Mouse (Mus musculus) neural tube, embryonic 15.5 days (tissue): ENCODE results near the gene Vmp1. TPM values are rescaled to one million over a fixed set of nuclear protein-coding genes. Genes with fewer than 3 reads are reported as not detected.

ENCODE experiments used
- ATAC-seq: fragments of 200-750 bp; cut with Nextera tagmentation; 2 replicates; pipeline ENCODE4 v1.8.0; 2017; ENCODE audit warnings: mild to moderate bottlenecking, moderate TSS enrichment, moderate library complexity; ENCODE audit not compliant: low FRiP score
- H3K27ac ChIP-seq: fragments of 300-500 bp; sonication (generic); replicated peaks from 2 replicates; pipeline ENCODE4 v1.5.1; 2015; ENCODE audit warnings: mild to moderate bottlenecking, inconsistent platforms
- H3K27me3 ChIP-seq: fragments of 300-500 bp; sonication (generic); replicated peaks from 2 replicates; pipeline ENCODE4 v1.6.1; 2015; ENCODE audit warnings: inconsistent platforms
- H3K36me3 ChIP-seq: fragments of 300-500 bp; sonication (generic); 2 replicates; pipeline ENCODE4 v1.6.1; 2015; ENCODE audit warnings: inconsistent platforms
- H3K4me1 ChIP-seq: fragments of 300-500 bp; sonication (generic); 2 replicates; pipeline ENCODE4 v1.6.1; 2015; ENCODE audit warnings: inconsistent platforms
- H3K4me2 ChIP-seq: fragments of 300-500 bp; sonication (generic); 2 replicates; pipeline ENCODE4 v1.6.1; 2015; ENCODE audit warnings: inconsistent platforms, mild to moderate bottlenecking, moderate library complexity
- H3K4me3 ChIP-seq: fragments of 300-500 bp; sonication (generic); replicated peaks from 2 replicates; pipeline ENCODE4 v1.5.1; 2015; ENCODE audit warnings: mild to moderate bottlenecking, inconsistent platforms
- H3K9ac ChIP-seq: fragments of 300-500 bp; sonication (generic); replicated peaks from 2 replicates; pipeline ENCODE4 v1.6.1; 2015; ENCODE audit warnings: mild to moderate bottlenecking, inconsistent platforms
- H3K9me3 ChIP-seq: fragments of 300-500 bp; sonication (generic); replicated peaks from 2 replicates; pipeline ENCODE4 v1.6.1; 2016; ENCODE audit warnings: inconsistent platforms
- WGBS: fragments of 180-500 bp; shearing (Covaris S2); methylation state at CpG from one replicate; pipeline ENCODE4 v1.1.7; 2015; ENCODE audit warnings: mixed read lengths; 5-methylcytosine and 5-hydroxymethylcytosine counted together
- polyA plus RNA-seq: library from polyadenylated mRNA; unstranded; fragments of >200 nt; fragmentation: Nextera tagmentation; extraction: Ambion mirVana; gene quantifications from 2 replicates; pipeline ENCODE4 v1.2.1, GENCODE M21; 2015

The Vmp1 gene
- polyA plus RNA-seq, 1 experiment from 2014 or later = 126 TPM

DNA sequence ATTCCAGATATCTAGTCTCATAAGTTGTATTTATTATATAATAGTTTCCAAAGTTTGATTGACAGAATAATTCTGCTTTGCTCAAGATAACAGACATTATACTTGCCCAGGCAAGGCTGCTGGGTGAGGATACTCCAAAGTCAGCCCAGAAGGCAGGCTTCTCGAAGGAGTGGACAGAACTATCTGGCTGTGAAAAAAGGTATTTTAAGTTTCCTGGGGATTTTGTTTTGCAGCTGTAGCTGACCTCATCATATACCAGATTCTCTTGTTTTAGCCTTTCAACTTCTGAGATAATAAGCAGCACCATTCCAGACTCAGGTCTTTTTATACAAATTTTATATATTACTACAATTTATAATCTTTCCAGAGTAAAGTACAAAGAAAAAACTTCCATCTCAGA is 34.1 kb downstream of the Vmp1 start:
- Histone ChIP-seq H3K9me3 (no peaks in the 10 kb centered on the region), H3K9ac (no peak overlapping the region), H3K36me3 (no peaks in the 10 kb centered on the region), H3K4me3 (no peak overlapping the region), H3K27me3 (no peaks in the 10 kb centered on the region), H3K4me2 (no peak overlapping the region), H3K4me1 (no peaks in the 10 kb centered on the region), H3K27ac (no peak overlapping the region)
- ATAC-seq = no peak
- 97% methylated on average over 1 of the region's 1 CpGs for WGBS

DNA sequence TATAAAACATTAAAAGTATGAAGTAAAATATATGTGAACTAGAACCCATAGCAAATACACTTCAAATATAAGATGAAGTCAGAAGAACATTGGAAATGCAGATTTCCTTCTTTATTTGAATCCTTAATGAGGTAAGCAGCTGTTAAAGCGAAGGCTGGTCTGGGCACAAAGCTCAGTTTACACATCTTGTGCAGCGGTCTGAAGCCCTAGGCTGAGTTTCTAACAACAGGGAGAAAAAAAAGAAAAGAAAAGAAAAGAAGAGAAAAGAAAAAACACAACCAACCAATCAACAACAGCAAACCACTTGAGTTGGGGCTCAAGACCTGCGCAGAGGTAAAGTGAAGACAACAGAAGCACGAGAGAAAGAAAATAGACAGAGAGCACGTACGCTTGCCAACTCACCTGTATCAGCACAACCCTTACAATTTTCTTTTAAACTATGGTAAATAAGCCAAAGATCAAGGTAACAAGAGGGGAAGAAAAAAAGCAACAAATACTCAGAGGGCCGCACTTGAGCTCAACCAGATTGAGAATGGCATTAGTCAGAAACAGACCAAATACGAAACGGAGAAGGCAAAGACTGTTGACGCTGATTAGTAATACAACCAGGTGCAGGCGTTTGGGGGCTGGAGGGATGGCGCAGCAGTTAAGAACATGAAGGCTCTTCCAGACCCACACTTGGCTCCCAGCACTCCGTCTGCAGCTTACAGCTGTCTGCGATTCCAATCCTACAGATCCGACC is 35.8 kb downstream of the Vmp1 start:
- Histone ChIP-seq H3K4me3 (no peak overlapping the region), H3K4me2 (no peak overlapping the region), H3K36me3 (peaks cover 6% of the 10 kb centered on the region; the same call in 1 of the 2 replicates), H3K9me3 (no peaks in the 10 kb centered on the region), H3K27ac (no peak overlapping the region), H3K4me1 (no peaks in the 10 kb centered on the region), H3K27me3 (no peaks in the 10 kb centered on the region), H3K9ac (no peak overlapping the region)
- 88% methylated on average over 15 of the region's 15 CpGs for WGBS
- ATAC-seq = no peak

DNA sequence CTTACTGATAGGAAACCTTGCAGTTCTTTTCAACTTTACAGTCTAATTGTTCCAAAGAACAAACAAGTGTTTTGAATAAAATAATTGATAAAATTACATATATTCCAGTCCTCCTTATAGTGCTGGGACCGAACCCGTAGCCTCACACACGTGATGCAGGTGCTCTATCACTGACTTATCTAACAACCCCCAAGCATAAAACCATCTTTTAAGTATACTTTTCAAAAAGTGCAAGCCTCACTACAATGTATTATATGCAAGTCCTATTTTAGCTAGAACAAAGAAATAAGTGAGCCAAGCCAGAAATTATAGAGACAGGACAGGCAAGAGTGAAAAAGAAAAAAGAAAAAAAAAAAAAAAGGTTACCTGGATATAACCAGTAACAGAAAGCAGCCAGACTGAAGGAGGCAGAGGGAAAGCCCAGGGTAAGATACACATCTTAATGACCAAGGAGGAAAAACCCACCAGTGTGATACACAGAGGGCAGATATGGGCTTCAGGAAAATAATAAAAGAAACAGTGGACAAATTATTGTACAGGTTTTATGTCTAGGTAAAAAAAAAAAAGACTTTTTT is 36.7 kb downstream of the Vmp1 start:
- Histone ChIP-seq H3K4me2 (no peak overlapping the region), H3K4me3 (no peak overlapping the region), H3K4me1 (no peaks in the 10 kb centered on the region), H3K27me3 (no peaks in the 10 kb centered on the region), H3K9me3 (no peaks in the 10 kb centered on the region), H3K27ac (no peak overlapping the region), H3K36me3 (peaks cover 11% of the 10 kb centered on the region), H3K9ac (no peak overlapping the region)
- ATAC-seq = no peak
- 96% methylated on average over 3 of the region's 3 CpGs for WGBS

GRCm38 (mm10) chr11:86646136-86646834 is 37.4 kb downstream of the Vmp1 start:
- Histone ChIP-seq H3K4me2 (no peak overlapping the region), H3K36me3 (peaks cover 11% of the 10 kb centered on the region), H3K27ac (no peak overlapping the region), H3K9ac (no peak overlapping the region), H3K4me1 (no peaks in the 10 kb centered on the region), H3K27me3 (no peaks in the 10 kb centered on the region), H3K4me3 (no peak overlapping the region), H3K9me3 (no peaks in the 10 kb centered on the region)
- WGBS = 65% methylated on average over 7 of the region's 7 CpGs
- ATAC-seq = no peak

DNA sequence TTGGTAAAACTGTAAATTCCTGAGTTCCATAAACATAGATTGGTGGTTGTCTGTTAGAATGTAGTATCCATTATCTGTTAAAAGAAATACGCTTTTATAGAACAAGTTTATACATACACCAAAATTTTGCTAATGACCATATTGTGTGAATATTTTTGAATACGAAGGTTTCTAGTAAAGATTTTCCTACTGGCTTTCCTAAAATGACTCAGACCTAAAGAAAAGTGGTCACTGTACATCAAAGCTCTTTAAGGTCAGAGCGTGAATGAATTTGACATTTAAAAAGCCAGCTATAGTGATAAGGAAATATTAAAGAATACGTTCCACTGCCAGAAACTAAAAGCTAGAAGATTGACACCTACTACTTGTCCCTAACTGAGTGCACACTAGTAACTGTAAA is 39.1 kb downstream of the Vmp1 start:
- Histone ChIP-seq H3K4me2 (no peak overlapping the region), H3K4me1 (no peaks in the 10 kb centered on the region), H3K27me3 (no peaks in the 10 kb centered on the region), H3K9ac (no peak overlapping the region), H3K36me3 (peaks cover 14% of the 10 kb centered on the region), H3K27ac (no peak overlapping the region), H3K4me3 (no peak overlapping the region), H3K9me3 (no peaks in the 10 kb centered on the region)
- WGBS = 97% methylated on average over 4 of the region's 4 CpGs
- no peak for ATAC-seq

DNA sequence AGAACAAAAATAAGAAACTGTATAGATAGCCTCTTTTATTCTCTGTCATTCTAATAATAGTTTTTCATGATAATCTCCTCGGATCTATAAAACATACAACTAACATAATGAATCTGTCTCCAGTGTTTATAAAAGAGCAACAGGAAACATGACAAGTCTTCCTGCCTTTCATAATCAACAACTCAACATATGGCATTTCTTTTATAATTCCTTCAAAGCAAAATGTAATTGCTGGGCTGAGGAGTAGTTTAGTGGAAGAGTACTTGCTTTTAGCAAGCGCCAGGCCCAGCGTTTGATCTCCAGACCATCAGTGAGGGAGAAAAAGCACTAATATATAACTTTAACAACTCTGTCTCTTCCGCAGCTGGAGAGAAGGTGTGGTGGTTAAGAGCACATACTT is 41.9 kb downstream of the Vmp1 start:
- Histone ChIP-seq H3K27ac (no peak overlapping the region), H3K9ac (no peak overlapping the region), H3K36me3 (peaks cover 14% of the 10 kb centered on the region), H3K27me3 (no peaks in the 10 kb centered on the region), H3K9me3 (no peaks in the 10 kb centered on the region), H3K4me1 (no peaks in the 10 kb centered on the region), H3K4me3 (no peak overlapping the region), H3K4me2 (no peak overlapping the region)
- 92% methylated on average over 4 of the region's 4 CpGs for WGBS
- no peak for ATAC-seq

DNA sequence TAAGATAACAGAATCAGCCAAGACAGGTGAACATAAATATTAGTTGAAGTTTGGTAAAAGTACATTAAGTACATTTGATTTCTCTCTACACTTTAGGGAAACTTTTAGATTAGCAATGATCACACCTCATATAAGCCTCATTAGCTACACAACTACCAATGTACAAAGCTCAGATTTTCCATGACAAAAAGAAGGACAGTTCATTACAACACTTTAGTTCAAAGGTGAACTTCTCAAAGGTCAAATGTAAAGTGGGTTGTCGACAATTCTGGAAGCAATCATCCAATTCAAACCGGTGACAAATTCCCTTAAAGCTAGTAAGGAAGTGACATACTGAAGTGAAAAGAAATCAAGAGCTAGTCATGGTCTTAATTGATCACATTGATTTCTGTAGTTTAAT is 45.9 kb downstream of the Vmp1 start:
- no peak for ATAC-seq

DNA sequence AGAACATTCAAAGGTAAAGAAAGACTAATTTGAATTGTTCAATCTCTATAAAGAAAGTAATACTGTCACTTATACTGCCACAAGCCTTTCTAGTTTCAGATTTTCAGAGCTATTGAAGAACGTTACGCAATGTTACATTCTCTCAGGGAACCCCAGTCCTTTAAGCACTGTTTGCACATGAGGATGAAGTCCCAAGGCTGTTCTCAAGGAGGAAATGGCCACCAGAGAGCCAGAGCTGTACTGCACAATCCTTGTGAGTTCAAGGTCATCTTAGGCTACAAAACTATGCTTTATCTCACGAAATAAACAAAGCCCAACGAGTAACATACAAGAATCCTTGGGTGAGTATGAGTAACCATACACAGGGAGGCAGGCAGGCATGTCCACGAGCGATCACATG is 49.2 kb downstream of the Vmp1 start:
- 93% methylated on average over 6 of the region's 6 CpGs for WGBS
- Histone ChIP-seq H3K4me3 (no peak overlapping the region), H3K27me3 (no peaks in the 10 kb centered on the region), H3K9ac (no peak overlapping the region), H3K27ac (no peak overlapping the region), H3K36me3 (peaks cover 12% of the 10 kb centered on the region; the same call in 1 of the 2 replicates), H3K9me3 (no peaks in the 10 kb centered on the region), H3K4me1 (no peaks in the 10 kb centered on the region), H3K4me2 (no peak overlapping the region)
- ATAC-seq = no peak

More for the DNA sequence above, 45.9 kb downstream of the Vmp1 start:
- no peak overlapping the region for H3K4me3 ChIP-seq
- 80% methylated on average over 2 of the region's 2 CpGs for WGBS
- H3K27ac ChIP-seq = no peak overlapping the region
- no peaks in the 10 kb centered on the region for H3K9me3 ChIP-seq
- no peak overlapping the region for H3K4me2 ChIP-seq
- H3K36me3 ChIP-seq = peaks cover 13% of the 10 kb centered on the region
- H3K4me1 ChIP-seq = no peaks in the 10 kb centered on the region
- no peaks in the 10 kb centered on the region for H3K27me3 ChIP-seq
- H3K9ac ChIP-seq = no peak overlapping the region

DNA sequence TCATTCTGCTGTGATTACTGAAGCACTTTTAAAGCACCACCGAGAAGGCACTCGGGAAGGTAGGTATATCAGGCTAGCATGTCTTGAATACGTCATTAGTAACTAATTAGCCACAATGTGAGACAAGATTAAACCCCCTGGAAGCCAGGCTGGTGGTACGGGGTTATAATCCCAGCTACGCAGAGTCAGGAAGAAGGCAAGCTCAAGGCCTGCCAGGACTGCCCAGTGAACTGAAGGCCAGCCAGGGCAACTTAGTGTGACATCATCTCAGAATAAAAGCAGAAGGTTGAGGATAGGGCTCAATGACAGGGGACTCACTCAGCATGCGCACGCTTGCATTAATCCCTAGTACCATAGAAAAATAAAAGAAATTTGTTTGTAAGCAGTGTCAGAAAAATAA is 53.7 kb downstream of the Vmp1 start:
- no peaks in the 10 kb centered on the region for H3K4me1 ChIP-seq
- 82% methylated on average over 7 of the region's 7 CpGs for WGBS
- H3K9me3 ChIP-seq = no peaks in the 10 kb centered on the region
- H3K4me3 ChIP-seq = no peak overlapping the region
- no peak overlapping the region for H3K9ac ChIP-seq
- peaks cover 12% of the 10 kb centered on the region; the same call in 1 of the 2 replicates for H3K36me3 ChIP-seq
- H3K4me2 ChIP-seq = no peak overlapping the region
- no peak overlapping the region for H3K27ac ChIP-seq
- H3K27me3 ChIP-seq = no peaks in the 10 kb centered on the region
- ATAC-seq = no peak

DNA sequence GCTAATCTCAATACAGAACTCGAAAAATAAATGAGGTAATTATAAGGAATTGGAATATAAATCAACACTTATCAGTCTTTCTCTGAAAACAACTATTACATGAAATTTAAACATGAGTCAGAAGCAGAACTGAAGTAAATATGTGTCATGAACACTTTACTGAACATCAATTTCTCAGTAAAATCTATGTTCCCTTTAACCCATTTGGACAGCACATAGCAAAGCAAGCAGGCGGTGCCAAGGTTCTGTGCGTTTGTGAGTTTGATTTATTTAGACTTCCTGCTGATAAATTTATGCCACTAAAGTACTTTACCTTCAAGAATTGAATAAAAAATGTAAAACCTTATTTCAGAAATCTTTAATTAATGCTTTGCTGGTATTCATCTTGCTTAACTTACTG is 54.2 kb downstream of the Vmp1 start:
- H3K36me3 ChIP-seq = peaks cover 9% of the 10 kb centered on the region; the same call in 1 of the 2 replicates
- H3K4me3 ChIP-seq = no peak overlapping the region
- no peak overlapping the region for H3K9ac ChIP-seq
- H3K9me3 ChIP-seq = no peaks in the 10 kb centered on the region
- H3K27me3 ChIP-seq = no peaks in the 10 kb centered on the region
- no peak for ATAC-seq
- H3K4me2 ChIP-seq = no peak overlapping the region
- no peak overlapping the region for H3K27ac ChIP-seq
- H3K4me1 ChIP-seq = no peaks in the 10 kb centered on the region
- WGBS = 87% methylated on average over 3 of the region's 3 CpGs

DNA sequence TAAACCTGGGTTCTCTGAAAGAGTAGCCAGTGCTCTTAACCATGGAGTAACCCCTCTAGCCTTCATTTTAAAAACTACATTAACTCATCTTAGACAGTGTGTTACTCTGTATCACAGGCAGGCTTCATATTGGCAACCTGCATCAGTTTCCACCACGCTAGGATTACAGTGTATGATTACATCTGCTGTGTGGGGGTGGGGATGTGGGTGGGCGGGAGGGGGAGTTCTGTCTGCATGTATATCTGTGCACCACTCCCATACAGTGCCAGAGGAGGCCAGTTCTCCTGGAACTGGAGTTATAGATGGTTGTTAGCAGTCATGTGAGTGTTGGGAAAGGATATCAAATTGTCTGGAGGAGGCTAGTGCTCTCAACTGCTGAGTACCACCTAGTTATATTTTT is 55.2 kb downstream of the Vmp1 start:
- no peaks in the 10 kb centered on the region for H3K27me3 ChIP-seq
- no peaks in the 10 kb centered on the region for H3K4me1 ChIP-seq
- H3K9ac ChIP-seq = no peak overlapping the region
- 88% methylated on average over 2 of the region's 2 CpGs for WGBS
- no peak overlapping the region for H3K4me3 ChIP-seq
- H3K4me2 ChIP-seq = no peak overlapping the region
- no peaks in the 10 kb centered on the region for H3K9me3 ChIP-seq
- no peak overlapping the region for H3K27ac ChIP-seq
- H3K36me3 ChIP-seq = peaks cover 8% of the 10 kb centered on the region; the same call in 1 of the 2 replicates
- ATAC-seq = no peak

DNA sequence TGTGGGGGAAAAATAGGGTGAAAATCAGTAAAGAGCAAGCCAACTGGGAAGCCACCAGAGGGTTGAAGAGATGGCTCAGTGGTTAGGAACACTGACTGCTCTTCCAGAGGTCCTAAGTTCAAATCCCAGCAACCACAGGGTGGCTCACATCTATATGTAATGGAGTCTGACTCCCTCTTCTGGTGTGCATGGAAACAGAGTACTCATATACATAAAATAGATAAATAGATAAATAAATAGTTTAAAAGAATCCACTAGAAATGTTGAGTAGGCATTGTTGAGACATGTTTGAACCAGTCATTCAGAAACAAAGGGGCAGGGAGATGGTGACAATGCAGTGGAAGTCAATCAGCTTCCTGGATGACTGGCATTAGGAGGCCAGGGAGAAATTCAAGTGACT is 56.0 kb downstream of the Vmp1 start:
- Histone ChIP-seq H3K4me3 (no peak overlapping the region), H3K4me2 (no peak overlapping the region), H3K4me1 (no peaks in the 10 kb centered on the region), H3K9me3 (no peaks in the 10 kb centered on the region), H3K9ac (no peak overlapping the region), H3K36me3 (peaks cover 6% of the 10 kb centered on the region; the same call in 1 of the 2 replicates), H3K27me3 (no peaks in the 10 kb centered on the region), H3K27ac (no peak overlapping the region)
- no peak for ATAC-seq
